Mouse (Mus musculus) heart, adult 2 months (tissue): ENCODE results near the gene Aplnr. TPM values are rescaled to one million over a fixed set of nuclear protein-coding genes. Genes with fewer than 3 reads are reported as not detected.

Experiments used
- DNase-seq, 2 experiments: peaks; one replicate each; pipeline ENCODE4 v3.0.0; 2021
- H3K27ac ChIP-seq: fragments of 200-600 bp; 2 replicates; pipeline ENCODE4 v1.8.1; 2022
- H3K27me3 ChIP-seq: fragments of 200-500 bp; 2 replicates; pipeline ENCODE4 v1.6.1; 2012; ENCODE audit warnings: mild to moderate bottlenecking, low read length, inconsistent platforms, mixed read lengths; ENCODE audit not compliant: control insufficient read depth, insufficient read depth
- H3K36me3 ChIP-seq: fragments of 200-500 bp; 2 replicates; pipeline ENCODE4 v1.6.1; 2012; ENCODE audit warnings: low read length, inconsistent platforms; ENCODE audit not compliant: control insufficient read depth, insufficient read depth
- H3K4me1 ChIP-seq: fragments of 200-500 bp; 2 replicates; pipeline ENCODE4 v1.6.1; 2011; ENCODE audit warnings: low read length; ENCODE audit not compliant: control insufficient read depth, insufficient read depth
- H3K4me3 ChIP-seq: fragments of 200-600 bp; 2 replicates; pipeline ENCODE4 v1.8.1; 2022
- H3K79me2 ChIP-seq: fragments of 200-500 bp; replicated peaks from 2 replicates; pipeline ENCODE4 v1.6.1; 2012; ENCODE audit warnings: mild to moderate bottlenecking, inconsistent platforms, low read length, moderate library complexity, mixed read lengths; ENCODE audit not compliant: control insufficient read depth, insufficient read depth
- H3K9ac ChIP-seq: fragments of 200-500 bp; 2 replicates; pipeline ENCODE4 v1.6.1; 2012; ENCODE audit warnings: low read depth, mild to moderate bottlenecking, control low read depth, inconsistent platforms, low read length, mixed read lengths
- CTCF ChIP-seq: fragments of 200-600 bp; IDR thresholded peaks from 2 replicates; pipeline ENCODE4 v1.8.1; 2022; ENCODE audit warnings: antibody characterized with exemption, mild to moderate bottlenecking, moderate library complexity
- EP300 ChIP-seq: fragments of 200-500 bp; IDR thresholded peaks from 2 replicates; pipeline ENCODE4 v1.6.1; 2011; ENCODE audit warnings: low read depth, low read length, control low read depth; ENCODE audit not compliant: insufficient read depth
- POLR2A ChIP-seq: fragments of 200-500 bp; IDR thresholded peaks from 2 replicates; pipeline ENCODE4 v1.6.1; 2011; ENCODE audit warnings: mild to moderate bottlenecking, low read depth, low read length, control low read depth; ENCODE audit not compliant: insufficient read depth
- WGBS: fragments of 180-500 bp; shearing (Covaris S2); methylation state at CpG from one replicate; pipeline ENCODE4 v1.1.7; 2018; 5-methylcytosine and 5-hydroxymethylcytosine counted together
- intact Hi-C: fragments of 180-260 bp; cut with DNase I; formaldehyde crosslinking; loops from one replicate; pipeline ENCODE4 v1.15.1; 2025
- polyA plus RNA-seq: library from polyadenylated mRNA; depleted of rRNA; stranded (reverse); fragments of >200 nt; gene quantifications from 2 replicates; pipeline ENCODE4 v1.2.3, GENCODE M21; 2012
- total RNA-seq, 2 experiments: library from RNA; stranded (reverse); gene quantifications; 2 replicates each; pipeline ENCODE4 v1.2.3; 2021

The Aplnr gene
- total and polyA plus RNA-seq, 3 experiments = 20.5 to 35.3 (median 21.4) TPM

- DNase-seq = no peak
- Histone ChIP-seq H3K4me1 (peaks cover 3% of the 10 kb centered on the region; the same call in 1 of the 2 replicates), H3K79me2 (no peaks in the 10 kb centered on the region), H3K27me3 (no peaks in the 10 kb centered on the region), H3K4me3 (no peak overlapping the region), H3K9ac (no peak overlapping the region), H3K36me3 (no peaks in the 10 kb centered on the region), H3K27ac (no peak overlapping the region)
- intact Hi-C loops = no loop called here
- TF ChIP-seq CTCF (no peak), EP300 (no peak)
- 66% methylated on average over 1 of the region's 1 CpGs for WGBS
Observed at GRCm38 (mm10) chr2:85150373-85150772, 14.3 kb downstream of the Aplnr start.

DNA sequence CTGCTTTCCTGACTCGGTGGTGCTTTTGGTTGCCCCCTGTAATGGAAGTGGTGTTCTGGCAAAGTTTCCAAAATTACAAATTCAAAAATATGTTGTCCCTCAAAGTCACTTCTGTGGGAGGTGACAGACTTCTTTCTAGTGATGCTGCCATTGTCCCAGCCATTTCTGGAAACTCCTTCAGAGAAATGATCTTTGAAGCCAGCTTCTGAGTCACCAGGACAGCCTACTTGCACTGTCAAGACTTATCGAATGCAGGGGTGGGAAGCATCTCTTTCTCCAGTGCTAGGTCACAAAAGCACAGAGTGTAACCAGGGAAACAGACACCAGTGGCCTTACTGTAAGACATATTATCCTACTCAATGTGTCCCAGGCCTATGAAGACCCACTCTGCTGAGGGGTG, 15.2 kb downstream of the Aplnr start:
- no peaks in the 10 kb centered on the region for H3K79me2 ChIP-seq
- H3K27me3 ChIP-seq = no peaks in the 10 kb centered on the region
- intact Hi-C loops = no loop called here
- peaks cover 4% of the 10 kb centered on the region; the same call in 1 of the 2 replicates for H3K4me1 ChIP-seq
- H3K27ac ChIP-seq = no peak overlapping the region
- H3K36me3 ChIP-seq = no peaks in the 10 kb centered on the region
- H3K9ac ChIP-seq = no peak overlapping the region
- no peak overlapping the region for H3K4me3 ChIP-seq
- DNase-seq = no peak
- TF ChIP-seq EP300 = no peak
- WGBS = 73% methylated on average over 2 of the region's 2 CpGs

DNA sequence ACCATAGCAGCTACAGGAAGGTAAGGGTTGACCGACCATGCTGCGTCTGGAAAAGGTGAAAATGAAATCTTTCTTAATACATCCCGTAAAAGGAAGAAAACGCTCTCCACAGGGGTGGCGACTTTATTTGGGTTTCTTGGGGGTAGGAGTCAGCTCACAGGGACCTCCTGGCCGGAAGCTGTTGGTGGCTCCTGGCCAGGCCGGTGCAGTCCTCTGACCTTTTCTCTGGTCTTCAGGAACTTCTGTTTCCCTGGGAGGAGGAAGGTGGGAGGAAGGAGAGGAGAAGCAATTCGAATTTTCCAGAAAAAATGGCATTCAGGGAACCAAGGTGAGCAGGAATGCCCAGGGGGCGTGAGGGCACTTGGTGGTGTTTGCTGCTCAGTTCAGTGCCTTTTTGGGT, 19.3 kb downstream of the Aplnr start:
- Histone ChIP-seq H3K27me3 (no peaks in the 10 kb centered on the region), H3K9ac (no peak overlapping the region), H3K4me1 (peaks cover 4% of the 10 kb centered on the region), H3K36me3 (no peaks in the 10 kb centered on the region), H3K27ac (peak overlapping the region; percentile 40), H3K4me3 (no peak overlapping the region), H3K79me2 (no peaks in the 10 kb centered on the region)
- DNase-seq = peak; percentile 49 to 57
- intact Hi-C loops = no loop called here
- 46% methylated on average over 9 of the region's 9 CpGs for WGBS
- TF ChIP-seq EP300 (no peak), POLR2A (no peak), CTCF (no peak)

DNA sequence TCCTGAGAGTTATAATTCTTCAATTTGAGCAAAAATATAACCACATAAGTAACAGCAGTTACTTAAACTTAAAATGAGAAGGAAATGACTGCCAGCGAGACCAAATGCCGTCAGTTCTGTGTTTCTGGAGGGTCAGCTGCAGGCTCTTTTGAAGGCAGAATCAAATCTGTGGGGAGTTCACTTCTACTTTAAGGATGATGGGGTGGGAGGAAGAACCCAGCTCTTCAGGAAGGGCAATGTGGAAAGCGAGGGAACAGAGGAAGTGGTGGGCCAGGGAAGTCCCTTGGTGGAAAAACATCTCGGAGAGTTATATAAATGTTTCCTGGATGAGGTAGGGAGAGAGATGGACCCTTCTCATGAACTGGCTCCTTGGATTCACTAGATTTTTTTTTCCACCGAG, 20.1 kb downstream of the Aplnr start:
- peaks cover 4% of the 10 kb centered on the region for H3K4me1 ChIP-seq
- H3K27me3 ChIP-seq = no peaks in the 10 kb centered on the region
- H3K79me2 ChIP-seq = no peaks in the 10 kb centered on the region
- 54% methylated on average over 5 of the region's 5 CpGs for WGBS
- TF ChIP-seq EP300 (no peak), CTCF (no peak)
- peak overlapping the region; percentile 40 for H3K27ac ChIP-seq
- H3K9ac ChIP-seq = no peak overlapping the region
- no peak for DNase-seq
- no peaks in the 10 kb centered on the region for H3K36me3 ChIP-seq
- intact Hi-C loops = no loop called here
- no peak overlapping the region for H3K4me3 ChIP-seq

- Histone ChIP-seq H3K27me3 (no peaks in the 10 kb centered on the region), H3K36me3 (no peaks in the 10 kb centered on the region), H3K4me3 (no peak overlapping the region), H3K9ac (no peak overlapping the region), H3K4me1 (peaks cover 4% of the 10 kb centered on the region), H3K27ac (no peak overlapping the region; the same call in 1 of the 2 replicates), H3K79me2 (no peaks in the 10 kb centered on the region)
- WGBS = 61% methylated on average over 3 of the region's 3 CpGs
- DNase-seq = no peak
- intact Hi-C loops = no loop called here
- TF ChIP-seq CTCF = no peak
- TF ChIP-seq EP300 = no peak
- TF ChIP-seq POLR2A = no peak
Observed at GRCm38 (mm10) chr2:85157382-85157781, 21.4 kb downstream of the Aplnr start.

GRCm38 (mm10) chr2:85160901-85161637, 25.0 kb downstream of the Aplnr start:
- Histone ChIP-seq H3K27ac (no peak overlapping the region), H3K27me3 (no peaks in the 10 kb centered on the region), H3K79me2 (no peaks in the 10 kb centered on the region), H3K4me3 (no peak overlapping the region), H3K9ac (no peak overlapping the region), H3K4me1 (peaks cover 3% of the 10 kb centered on the region), H3K36me3 (no peaks in the 10 kb centered on the region)
- intact Hi-C loops = no loop called here
- DNase-seq = no peak
- WGBS = 77% methylated on average over 4 of the region's 4 CpGs
- no peak for TF ChIP-seq CTCF
- no peak for TF ChIP-seq POLR2A
- TF ChIP-seq EP300 = no peak
